Mouse (Mus musculus): ENCODE results near the gene Cylc1.

The Cylc1 gene

GRCm38 (mm10) chrX:111110118-111110517 is at the start of gene Cylc1:
TSS of gene Cylc1 (plus strand) at chrX:111110418.
- DNase-seq (ENCODE audit: low spot score in 2 of 2): no peak

GRCm38 (mm10) chrX:111078680-111079079 is 31.5 kb upstream of the Cylc1 start:
- DNase-seq (ENCODE audit: low spot score in 2 of 2): no peak

- no peak for DNase-seq (ENCODE audit: low spot score in 2 of 2)
These were observed 57.8 kb downstream of the Cylc1 start, which contains the start of gene Gm10112 for GRCm38 (mm10) chrX:111168040-111168439. TSS of gene Gm10112 (plus strand) at chrX:111168340.
